Mouse (Mus musculus) heart, postnatal 14 days (tissue): ENCODE measurements around the gene Btbd16. TPM values are rescaled to one million over a fixed set of nuclear protein-coding genes. Genes with fewer than 3 reads are reported as not detected.

Source experiments
- DNase-seq, 2 experiments: peaks; one replicate each; pipeline ENCODE4 v3.0.0; 2021 to 2022
- intact Hi-C: fragments of 180-260 bp; cut with DNase I; formaldehyde crosslinking; loops from one replicate; pipeline ENCODE4 v1.15.1; 2025
- total RNA-seq, 2 experiments: library from RNA; stranded (reverse); gene quantifications; 2 replicates each; pipeline ENCODE4 v1.2.3; 2021

Btbd16 gene
- total RNA-seq, 2 experiments from 2014 or later, result 0.12 TPM; not detected in 1

GRCm38 (mm10) chr7:130854684-130855292 is 80.9 kb downstream of the Btbd16 start:
- no peak for DNase-seq
- intact Hi-C loops, result no loop called here

DNA sequence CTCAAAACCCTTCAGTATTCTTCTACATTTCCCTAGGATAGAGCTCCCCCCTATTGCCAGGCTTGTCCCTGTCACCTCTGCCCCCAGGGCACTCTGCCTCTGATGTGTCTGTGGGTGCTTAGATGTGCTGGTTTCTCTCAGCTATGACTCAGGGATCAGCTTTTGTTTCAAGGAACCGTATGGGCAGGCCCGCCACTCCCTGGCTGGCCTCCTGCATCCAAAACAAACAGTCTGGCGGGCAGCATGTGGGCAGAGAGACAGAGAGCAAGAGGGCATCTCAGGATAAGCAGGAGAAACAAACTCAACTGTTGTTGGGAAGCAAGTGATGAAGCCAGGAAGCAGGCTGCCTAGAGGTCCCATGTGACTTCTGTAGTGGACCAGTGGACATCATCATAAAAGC is 81.8 kb downstream of the Btbd16 start:
- intact Hi-C loops, result no loop called here
- peak; percentile 40 to 59 for DNase-seq

DNA sequence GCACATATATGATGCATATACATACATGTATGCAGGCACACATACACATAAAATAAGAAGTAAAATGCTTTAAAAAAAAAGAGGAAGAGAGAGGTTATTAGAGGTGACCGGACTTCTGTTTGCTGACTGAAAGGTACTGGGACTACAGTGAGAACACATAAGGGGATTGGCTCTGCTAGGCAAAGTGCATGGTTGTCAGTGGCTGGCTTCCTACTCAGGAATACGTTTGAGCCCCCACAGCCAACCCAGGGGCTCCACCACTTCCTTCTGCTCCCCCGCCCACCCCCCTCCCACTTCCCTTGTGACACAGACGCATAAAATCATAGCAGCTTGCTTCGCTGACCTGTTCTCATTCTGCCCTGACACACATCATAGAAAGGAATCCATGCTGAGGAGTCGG is 84.1 kb downstream of the Btbd16 start:
- intact Hi-C loops, result no loop called here
- no peak for DNase-seq

DNA sequence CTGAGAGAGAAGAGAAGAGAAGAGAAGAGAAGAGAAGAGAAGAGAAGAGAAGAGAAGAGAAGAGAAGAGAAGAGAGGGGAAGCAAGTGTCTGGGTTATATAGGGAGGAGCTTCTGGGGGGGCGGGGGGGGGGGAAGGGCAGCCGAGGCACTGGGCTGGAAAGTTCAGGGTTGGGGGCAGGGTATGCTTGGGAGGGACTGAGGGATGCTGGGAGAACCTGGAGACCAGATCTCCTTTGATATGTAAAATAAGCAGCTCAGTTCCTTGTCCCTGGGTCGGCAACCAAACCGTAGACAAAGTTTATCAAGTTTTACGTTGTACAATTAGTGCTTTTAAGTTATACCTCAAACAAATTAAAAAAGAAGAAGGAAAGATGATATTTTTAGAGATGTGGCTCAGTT is 86.1 kb downstream of the Btbd16 start:
- intact Hi-C loops, result no loop called here
- no peak for DNase-seq

- intact Hi-C loops, result no loop called here
Measured at GRCm38 (mm10) chr7:130860721-130861142, 86.9 kb downstream of the Btbd16 start.

DNA sequence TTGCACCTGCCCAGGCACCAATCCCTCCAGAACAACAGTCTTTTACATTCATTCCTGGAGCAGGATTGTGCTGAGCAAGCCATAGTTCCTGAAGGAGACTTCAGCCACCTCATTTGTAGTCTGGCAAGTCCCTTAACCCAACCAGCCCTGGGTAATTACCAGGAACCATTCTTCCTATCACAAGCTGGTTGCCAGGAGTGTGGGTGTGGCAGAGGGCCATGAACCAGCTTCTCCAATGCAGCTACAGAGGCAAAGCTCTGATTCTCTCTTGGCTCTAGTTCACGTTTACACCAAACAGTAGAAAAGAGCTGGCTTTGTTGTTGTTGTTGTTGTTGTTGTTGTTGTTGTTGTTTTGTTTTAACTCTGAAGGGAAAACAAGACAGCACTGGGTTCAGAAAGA is 88.6 kb downstream of the Btbd16 start:
- intact Hi-C loops, result no loop called here
- DNase-seq, result peak in 1 of 2 experiments; percentile 24

More at GRCm38 (mm10) chr7:130860721-130861142, 86.9 kb downstream of the Btbd16 start:
- DNase-seq, result peak; percentile 17 to 22

DNA sequence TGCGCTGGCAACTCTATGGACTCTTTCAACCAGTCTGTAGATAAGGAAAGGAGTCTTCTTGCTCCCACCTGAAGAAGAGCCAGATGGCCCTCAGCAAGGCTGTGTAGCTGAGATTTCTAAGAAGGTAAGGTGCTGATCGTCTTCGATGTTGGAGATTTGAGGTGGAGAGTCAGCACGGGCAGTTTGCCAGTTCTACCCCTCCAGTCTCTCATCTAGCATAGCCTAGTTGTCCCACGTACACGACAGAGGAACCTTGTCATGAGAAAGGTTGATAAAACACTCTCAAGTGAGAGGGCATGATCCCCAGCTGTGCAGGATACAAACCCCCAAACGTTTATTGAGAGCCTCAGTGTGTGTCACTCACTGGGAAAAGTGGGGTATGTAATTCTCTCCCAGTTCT is 90.8 kb downstream of the Btbd16 start:
- intact Hi-C loops, result loop anchor here (5.0 kb wide), 2 partner anchors 37 to 38 kb away; no protein-coding TSS in a partner anchor
- no peak for DNase-seq

DNA sequence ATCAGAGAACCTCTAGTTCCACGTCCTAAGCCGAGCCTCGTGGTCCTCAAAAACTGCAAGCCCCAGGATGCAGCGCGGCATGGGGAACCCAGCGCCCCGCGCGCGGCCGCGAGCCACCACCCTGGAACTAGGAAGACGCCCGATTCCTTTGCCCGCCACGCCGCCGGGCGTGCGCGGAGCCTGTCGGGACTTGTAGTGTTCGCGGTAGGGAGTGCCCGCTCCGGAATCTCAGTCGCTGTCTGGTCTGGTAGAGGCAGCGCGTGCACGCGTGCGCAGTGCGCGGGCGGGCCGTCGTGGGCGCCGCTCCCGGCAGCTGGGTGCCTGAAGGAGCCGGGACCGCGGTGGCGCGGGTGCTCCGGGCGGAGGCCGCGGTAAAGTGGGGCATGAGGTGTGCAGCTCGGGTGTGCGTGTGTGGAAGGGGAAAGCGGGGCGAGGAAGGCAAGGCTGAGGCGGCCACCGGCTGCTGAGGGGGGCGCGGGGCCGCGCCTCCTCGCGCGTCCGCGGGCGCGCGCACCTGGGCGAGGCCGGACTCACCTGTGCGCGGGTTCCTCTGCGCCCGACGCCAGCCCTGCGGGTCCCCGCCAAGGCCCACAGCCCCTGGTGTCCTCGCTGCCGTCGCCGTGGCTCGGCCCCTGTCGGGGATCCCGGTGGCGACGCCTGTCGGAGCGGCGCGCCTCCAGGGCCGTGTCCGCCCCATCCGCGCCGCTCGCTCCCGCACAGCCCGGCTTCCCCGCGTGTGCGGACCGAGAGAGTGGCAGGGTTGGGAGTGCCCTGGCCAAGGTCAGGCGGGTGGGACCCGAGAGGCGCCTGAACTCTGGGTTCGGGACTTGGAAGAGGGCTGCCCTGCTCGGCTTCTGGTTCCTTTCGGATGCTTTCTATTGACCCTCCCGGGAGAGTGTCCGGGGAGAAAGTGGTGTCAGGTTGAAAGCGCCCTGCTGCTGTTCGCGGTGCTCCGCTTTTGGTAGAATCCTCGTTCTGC is 92.0 kb downstream of the Btbd16 start, which contains the start of gene Plekha1:
Plekha1 (plus strand) TSS at position 144 of the 979 bp plus-strand sequence.
- peak; percentile 96 to 98 for DNase-seq
- intact Hi-C loops, result loop anchor here (5.0 kb wide), 2 partner anchors 36 to 39 kb away; no protein-coding TSS in a partner anchor

DNA sequence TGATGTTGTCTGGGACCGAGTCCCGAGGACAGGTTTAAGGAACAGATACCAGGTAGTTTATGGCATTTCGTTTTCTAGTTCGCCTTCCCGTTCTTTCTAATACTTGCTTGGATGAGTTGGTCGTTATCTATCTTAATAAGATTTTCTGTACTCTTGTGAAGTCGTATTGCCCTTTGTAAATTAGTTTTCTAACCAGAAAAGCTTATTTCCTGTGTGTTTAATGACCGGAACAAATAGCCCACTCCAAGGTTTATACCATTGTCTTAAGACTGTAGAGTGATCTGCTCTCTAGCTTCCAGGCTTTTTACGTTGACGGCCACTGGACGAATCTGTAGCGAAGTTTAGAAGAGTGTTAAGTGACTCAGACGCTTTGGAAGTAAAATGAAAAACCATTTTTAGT is 92.8 kb downstream of the Btbd16 start:
- intact Hi-C loops, result loop anchor here (5.0 kb wide), 2 partner anchors 36 to 39 kb away; no protein-coding TSS in a partner anchor
- no peak for DNase-seq

DNA sequence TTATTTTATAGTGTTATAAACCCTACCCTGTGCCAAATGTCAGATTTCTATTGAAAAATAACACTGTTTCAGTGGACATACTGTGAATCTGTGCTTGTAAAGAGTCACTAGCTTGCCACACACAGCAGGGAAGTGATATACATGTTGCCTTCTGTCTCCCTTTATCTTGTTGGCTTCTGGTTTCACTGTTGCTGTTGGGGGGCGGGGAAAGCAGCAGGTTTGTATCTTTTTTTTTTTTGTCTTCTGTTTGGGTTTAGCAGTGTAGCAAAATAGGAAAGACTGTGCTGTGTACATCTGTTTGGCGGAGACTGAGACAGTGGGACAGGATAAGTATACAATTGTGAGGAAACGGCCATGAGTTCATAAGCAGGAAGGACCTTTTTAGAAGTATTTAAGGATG is 93.4 kb downstream of the Btbd16 start:
- DNase-seq, result no peak
- intact Hi-C loops, result loop anchor here (5.0 kb wide), 2 partner anchors 35 to 40 kb away; no protein-coding TSS in a partner anchor

Other genes starting within 250 kb of the Btbd16 start
- 10 to 100 TPM; 44.3 to 44.4 TPM for gene Nsmce4a, start 201.0 kb upstream of the Btbd16 start, total RNA-seq
- gene Tacc2, start 196.6 kb upstream of the Btbd16 start, total RNA-seq, result 100 to 1,000 TPM; 316 to 336 TPM
- 10 to 100 TPM; 46.7 to 51.4 TPM for gene Plekha1, start 91.7 kb downstream of the Btbd16 start, total RNA-seq
- gene Htra1, start 162.0 kb downstream of the Btbd16 start, total RNA-seq, result 100 to 1,000 TPM; 151 to 162 TPM